In genomic region chr8:80982829-80983228, GRCm38 (mm10) we compare ENCODE assay signal across 8 mouse cellular contexts. TPM values are rescaled to one million over a fixed set of nuclear protein-coding genes. Genes with fewer than 3 reads are reported as not detected.
A peak's percentile ranks its signal among the peaks of the same experiment; 100 is the strongest.
DNase-seq lines count a peak whose midpoint lies in the region; ATAC-seq and TF ChIP-seq lines count a peak whose summit lies in the region.

No protein-coding gene starts in this region.

- H3K9ac ChIP-seq in hindbrain, embryonic 13.5 days = no peak overlapping the region
- H3K9ac ChIP-seq in stomach, postnatal 0 days (ENCODE audit: low read length) = no peak overlapping the region

- H3K27me3 ChIP-seq in hindbrain, embryonic 13.5 days = no peaks in the 10 kb centered on the region
- H3K27me3 ChIP-seq in hindbrain, embryonic 10.5 days (ENCODE audit: insufficient read depth, poor library complexity, severe bottlenecking) = no peaks in the 10 kb centered on the region
- H3K27me3 ChIP-seq in stomach, postnatal 0 days (ENCODE audit: control insufficient read depth, insufficient read depth, low read length) = no peaks in the 10 kb centered on the region

- H3K36me3 ChIP-seq in hindbrain, embryonic 13.5 days = peaks cover 60% of the 10 kb centered on the region
- peaks cover 89% of the 10 kb centered on the region for H3K36me3 ChIP-seq in hindbrain, embryonic 10.5 days
- H3K36me3 ChIP-seq in stomach, postnatal 0 days (ENCODE audit: control insufficient read depth, insufficient read depth, low read length) = peaks cover 17% of the 10 kb centered on the region

- H3K4me1 ChIP-seq in hindbrain, embryonic 13.5 days (replicated peaks) = 0 out of 2 replicates have a peak, but pooled peaks cover 4% of the 10 kb centered on the region
- no peaks in the 10 kb centered on the region for H3K4me1 ChIP-seq in hindbrain, embryonic 10.5 days (replicated peaks)
- H3K4me1 ChIP-seq in stomach, postnatal 0 days (replicated peaks; ENCODE audit: control insufficient read depth, insufficient read depth) = no peaks in the 10 kb centered on the region

- no peak for TF ChIP-seq EP300 in stomach, postnatal 0 days (optimal IDR thresholded peaks at IDR 0.05)

- H3K4me3 ChIP-seq in hindbrain, embryonic 13.5 days = no peak overlapping the region
- H3K4me3 ChIP-seq in hindbrain, embryonic 10.5 days = no peak overlapping the region
- H3K4me3 ChIP-seq in stomach, postnatal 0 days (ENCODE audit: low read depth, low read length) = no peak overlapping the region

- TF ChIP-seq CTCF in stomach, postnatal 0 days (IDR thresholded peaks at IDR 0.05; ENCODE audit: low read depth) = no peak

- H3K27ac ChIP-seq in hindbrain, embryonic 13.5 days = no peak overlapping the region
- no peak overlapping the region for H3K27ac ChIP-seq in hindbrain, embryonic 10.5 days
- no peak overlapping the region for H3K27ac ChIP-seq in stomach, postnatal 0 days (replicated peaks)

- no peaks in the 10 kb centered on the region for H3K9me3 ChIP-seq in hindbrain, embryonic 13.5 days
- 0 out of 2 replicates have a peak, but pooled peaks cover 3% of the 10 kb centered on the region for H3K9me3 ChIP-seq in hindbrain, embryonic 10.5 days
- no peaks in the 10 kb centered on the region for H3K9me3 ChIP-seq in stomach, postnatal 0 days (ENCODE audit: control insufficient read depth, low read length)

- DNase-seq in hindbrain, embryonic 10.5 days (ENCODE audit: low spot score) = no peak
- DNase-seq in retina, postnatal 7 days (ENCODE audit: low read depth, low spot score) = peak; percentile 17
- no peak for DNase-seq in retina, embryonic 14.5 days (ENCODE audit: low spot score)
- peak; percentile 89 to 92 for DNase-seq in cerebellum, postnatal 14 days
- peak; percentile 30 for DNase-seq in skeletal muscle tissue, adult 2 months (ENCODE audit: low read depth, low spot score)
- DNase-seq in urinary bladder, postnatal 10 days (ENCODE audit: low spot score) = no peak
- DNase-seq in stomach, postnatal 0 days (ENCODE audit: low spot score) = no peak

- peak; percentile 59 for ATAC-seq in hindbrain, embryonic 13.5 days (ENCODE audit: low FRiP score)
- no peak for ATAC-seq in stomach, postnatal 0 days (ENCODE audit: low FRiP score, low TSS enrichment)

- no peak overlapping the region for H3K4me2 ChIP-seq in hindbrain, embryonic 13.5 days
- H3K4me2 ChIP-seq in stomach, postnatal 0 days (replicated peaks; ENCODE audit: low read depth) = no peak overlapping the region

- WGBS in hindbrain, embryonic 13.5 days = 69% methylated on average over 4 of the region's 4 CpGs
- WGBS in hindbrain, embryonic 10.5 days = 95% methylated on average over 4 of the region's 4 CpGs
- WGBS in stomach, postnatal 0 days = 54% methylated on average over 4 of the region's 4 CpGs

RNA-seq across cellular contexts. Expression of gene Usp38, which starts 31.9 kb away (rescaled TPM):
- polyA plus RNA-seq in hindbrain, embryonic 13.5 days (2015; fragmentation: Nextera tagmentation; extraction: Ambion mirVana) = 19.4 and 20.3 TPM in 2 replicates
- 22.5 and 24.2 TPM in 2 replicates for polyA plus RNA-seq in hindbrain, embryonic 10.5 days (2016; fragmentation: Nextera tagmentation; extraction: Ambion mirVana)
- 11.9 and 13.5 TPM in 2 replicates for polyA plus RNA-seq in stomach, postnatal 0 days (2015; fragmentation: Nextera tagmentation; extraction: Ambion mirVana)

Comparison
In these comparisons a context has a peak if more than half of its experiments do, and no peak if none do; other contexts are left out.
1. DNase-seq: peak in retina, postnatal 7 days (single experiment), cerebellum, postnatal 14 days (2 of 2) and skeletal muscle tissue, adult 2 months (single experiment); none in hindbrain, embryonic 10.5 days (single experiment), retina, embryonic 14.5 days (single experiment), urinary bladder, postnatal 10 days (single experiment) and stomach, postnatal 0 days (single experiment).